Mouse (Mus musculus) heart, embryonic 13.5 days (tissue): ENCODE data around the gene Adh7. TPM values are rescaled to one million over a fixed set of nuclear protein-coding genes. Genes with fewer than 3 reads are reported as not detected.

Experiments used
- ATAC-seq: fragments of 200-750 bp; cut with Nextera tagmentation; 2 replicates; pipeline ENCODE4 v1.8.0; 2017; ENCODE audit warnings: moderate TSS enrichment; ENCODE audit not compliant: insufficient number of reproducible peaks, low FRiP score, low TSS enrichment; ENCODE audit errors: extremely low read depth
- H3K27ac ChIP-seq: fragments of 300-500 bp; sonication (generic); replicated peaks from 2 replicates; pipeline ENCODE4 v1.5.1; 2015; ENCODE audit warnings: moderate library complexity, mild to moderate bottlenecking, inconsistent platforms
- H3K27me3 ChIP-seq: fragments of 300-500 bp; sonication (generic); replicated peaks from 2 replicates; pipeline ENCODE4 v1.6.1; 2015; ENCODE audit warnings: mild to moderate bottlenecking, inconsistent platforms
- H3K36me3 ChIP-seq: fragments of 300-500 bp; sonication (generic); 2 replicates; pipeline ENCODE4 v1.6.1; 2015; ENCODE audit warnings: mild to moderate bottlenecking, inconsistent platforms
- H3K4me1 ChIP-seq: fragments of 300-500 bp; sonication (generic); 2 replicates; pipeline ENCODE4 v1.6.1; 2015; ENCODE audit warnings: inconsistent platforms
- H3K4me2 ChIP-seq: fragments of 300-500 bp; sonication (generic); 2 replicates; pipeline ENCODE4 v1.6.1; 2015; ENCODE audit warnings: inconsistent platforms, mild to moderate bottlenecking, moderate library complexity
- H3K4me3 ChIP-seq: fragments of 300-500 bp; sonication (generic); 2 replicates; pipeline ENCODE4 v1.5.1; 2015; ENCODE audit warnings: moderate library complexity, mild to moderate bottlenecking, inconsistent platforms
- H3K9ac ChIP-seq: fragments of 300-500 bp; sonication (generic); 2 replicates; pipeline ENCODE4 v1.6.1; 2015; ENCODE audit warnings: inconsistent platforms, mild to moderate bottlenecking, moderate library complexity
- H3K9me3 ChIP-seq: fragments of 300-500 bp; sonication (generic); 2 replicates; pipeline ENCODE4 v1.6.1; 2016; ENCODE audit warnings: inconsistent platforms
- WGBS: fragments of 180-500 bp; shearing (Covaris S2); methylation state at CpG from one replicate; pipeline ENCODE4 v1.1.7; 2015; ENCODE audit warnings: mixed read lengths; 5-methylcytosine and 5-hydroxymethylcytosine counted together
- polyA plus RNA-seq: library from polyadenylated mRNA; unstranded; fragments of >200 nt; fragmentation: Nextera tagmentation; extraction: Ambion mirVana; gene quantifications from 2 replicates; pipeline ENCODE4 v1.2.1, GENCODE M21; 2015

Adh7 gene
- polyA plus RNA-seq, 1 experiment from 2014 or later, result 0.11 TPM

GRCm38 (mm10) chr3:138197973-138198721, 19.4 kb upstream of the Adh7 start:
- ATAC-seq, result no peak
- H3K4me1 ChIP-seq, result no peaks in the 10 kb centered on the region
- peak overlapping the region; percentile 72 for H3K9ac ChIP-seq
- H3K27me3 ChIP-seq, result peaks cover 5% of the 10 kb centered on the region
- H3K27ac ChIP-seq, result no peak overlapping the region
- peak overlapping the region; percentile 40 for H3K4me3 ChIP-seq
- H3K9me3 ChIP-seq, result no peaks in the 10 kb centered on the region
- WGBS, result 27% methylated on average over 20 of the region's 20 CpGs
- H3K4me2 ChIP-seq, result peak overlapping the region; percentile 67
- no peaks in the 10 kb centered on the region for H3K36me3 ChIP-seq

GRCm38 (mm10) chr3:138198722-138199068, 18.9 kb upstream of the Adh7 start:
- Histone ChIP-seq H3K4me2 (peak overlapping the region; percentile 67; the same call in 1 of the 2 replicates), H3K27ac (no peak overlapping the region), H3K4me3 (no peak overlapping the region), H3K9ac (peak overlapping the region; percentile 72), H3K9me3 (no peaks in the 10 kb centered on the region), H3K27me3 (peaks cover 5% of the 10 kb centered on the region), H3K36me3 (no peaks in the 10 kb centered on the region), H3K4me1 (no peaks in the 10 kb centered on the region)
- no peak for ATAC-seq
- WGBS, result 68% methylated on average over 7 of the region's 7 CpGs

- H3K27me3 ChIP-seq, result no peaks in the 10 kb centered on the region
- ATAC-seq, result no peak
- H3K9me3 ChIP-seq, result no peaks in the 10 kb centered on the region
- no peak overlapping the region for H3K4me3 ChIP-seq
- H3K27ac ChIP-seq, result no peak overlapping the region
- WGBS, result 87% methylated on average over 3 of the region's 3 CpGs
- H3K36me3 ChIP-seq, result no peaks in the 10 kb centered on the region
- H3K4me2 ChIP-seq, result no peak overlapping the region
- no peaks in the 10 kb centered on the region for H3K4me1 ChIP-seq
- no peak overlapping the region for H3K9ac ChIP-seq
Measured at GRCm38 (mm10) chr3:138208821-138209220, 8.7 kb upstream of the Adh7 start.

GRCm38 (mm10) chr3:138210432-138211075, 7.0 kb upstream of the Adh7 start:
- no peaks in the 10 kb centered on the region for H3K36me3 ChIP-seq
- no peaks in the 10 kb centered on the region for H3K27me3 ChIP-seq
- no peak overlapping the region for H3K27ac ChIP-seq
- no peaks in the 10 kb centered on the region for H3K4me1 ChIP-seq
- no peaks in the 10 kb centered on the region for H3K9me3 ChIP-seq
- H3K4me3 ChIP-seq, result no peak overlapping the region
- 55% methylated on average over 5 of the region's 5 CpGs for WGBS
- ATAC-seq, result no peak
- no peak overlapping the region for H3K4me2 ChIP-seq
- H3K9ac ChIP-seq, result no peak overlapping the region

GRCm38 (mm10) chr3:138212431-138212951, 5.1 kb upstream of the Adh7 start:
- 85% methylated on average over 4 of the region's 4 CpGs for WGBS
- H3K36me3 ChIP-seq, result no peaks in the 10 kb centered on the region
- H3K9ac ChIP-seq, result no peak overlapping the region
- H3K4me1 ChIP-seq, result no peaks in the 10 kb centered on the region
- no peaks in the 10 kb centered on the region for H3K27me3 ChIP-seq
- no peak overlapping the region for H3K4me3 ChIP-seq
- no peak for ATAC-seq
- H3K9me3 ChIP-seq, result no peaks in the 10 kb centered on the region
- H3K4me2 ChIP-seq, result no peak overlapping the region
- no peak overlapping the region for H3K27ac ChIP-seq

GRCm38 (mm10) chr3:138215395-138215989, 2.1 kb upstream of the Adh7 start:
- no peaks in the 10 kb centered on the region for H3K36me3 ChIP-seq
- 60% methylated on average over 11 of the region's 11 CpGs for WGBS
- no peak overlapping the region for H3K4me3 ChIP-seq
- no peaks in the 10 kb centered on the region for H3K27me3 ChIP-seq
- no peaks in the 10 kb centered on the region for H3K4me1 ChIP-seq
- no peak overlapping the region for H3K4me2 ChIP-seq
- no peaks in the 10 kb centered on the region for H3K9me3 ChIP-seq
- ATAC-seq, result no peak
- H3K9ac ChIP-seq, result no peak overlapping the region
- H3K27ac ChIP-seq, result no peak overlapping the region

GRCm38 (mm10) chr3:138216091-138216490, 1.5 kb upstream of the Adh7 start:
- Histone ChIP-seq H3K4me3 (no peak overlapping the region), H3K27ac (no peak overlapping the region), H3K36me3 (no peaks in the 10 kb centered on the region), H3K9ac (no peak overlapping the region), H3K4me2 (no peak overlapping the region), H3K27me3 (no peaks in the 10 kb centered on the region), H3K4me1 (no peaks in the 10 kb centered on the region), H3K9me3 (no peaks in the 10 kb centered on the region)
- ATAC-seq, result no peak
- 83% methylated on average over 8 of the region's 8 CpGs for WGBS

GRCm38 (mm10) chr3:138221116-138221515, 3.6 kb downstream of the Adh7 start:
- WGBS, result 88% methylated on average over 11 of the region's 11 CpGs
- no peak overlapping the region for H3K9ac ChIP-seq
- ATAC-seq, result no peak

GRCm38 (mm10) chr3:138222511-138222910, 5.0 kb downstream of the Adh7 start:
- H3K27me3 ChIP-seq, result no peaks in the 10 kb centered on the region
- no peak overlapping the region for H3K9ac ChIP-seq
- ATAC-seq, result no peak
- no peaks in the 10 kb centered on the region for H3K9me3 ChIP-seq
- H3K27ac ChIP-seq, result no peak overlapping the region
- no peak overlapping the region for H3K4me2 ChIP-seq
- peaks cover 5% of the 10 kb centered on the region; the same call in 1 of the 2 replicates for H3K4me1 ChIP-seq
- H3K4me3 ChIP-seq, result no peak overlapping the region
- 53% methylated on average over 4 of the region's 4 CpGs for WGBS
- H3K36me3 ChIP-seq, result no peaks in the 10 kb centered on the region

More at GRCm38 (mm10) chr3:138221116-138221515, 3.6 kb downstream of the Adh7 start:
- peaks cover 4% of the 10 kb centered on the region; the same call in 1 of the 2 replicates for H3K4me1 ChIP-seq
- H3K36me3 ChIP-seq, result no peaks in the 10 kb centered on the region
- no peak overlapping the region for H3K4me2 ChIP-seq
- H3K4me3 ChIP-seq, result no peak overlapping the region
- no peak overlapping the region for H3K27ac ChIP-seq
- no peaks in the 10 kb centered on the region for H3K27me3 ChIP-seq
- no peaks in the 10 kb centered on the region for H3K9me3 ChIP-seq

- Histone ChIP-seq H3K4me3 (no peak overlapping the region), H3K4me2 (no peak overlapping the region), H3K4me1 (peaks cover 5% of the 10 kb centered on the region; the same call in 1 of the 2 replicates), H3K9me3 (no peaks in the 10 kb centered on the region), H3K36me3 (no peaks in the 10 kb centered on the region), H3K27me3 (no peaks in the 10 kb centered on the region), H3K27ac (no peak overlapping the region), H3K9ac (no peak overlapping the region)
- WGBS, result 32% methylated on average over 5 of the region's 5 CpGs
- ATAC-seq, result peak; percentile 51; the same call in 1 of the 2 replicates
Measured at GRCm38 (mm10) chr3:138222952-138223351, 5.4 kb downstream of the Adh7 start.

- Histone ChIP-seq H3K27ac (no peak overlapping the region), H3K27me3 (no peaks in the 10 kb centered on the region), H3K36me3 (no peaks in the 10 kb centered on the region), H3K9me3 (no peaks in the 10 kb centered on the region), H3K4me3 (no peak overlapping the region), H3K4me1 (peaks cover 5% of the 10 kb centered on the region; the same call in 1 of the 2 replicates), H3K4me2 (no peak overlapping the region), H3K9ac (no peak overlapping the region)
- no peak for ATAC-seq
- WGBS, result 78% methylated on average over 13 of the region's 13 CpGs
Measured at GRCm38 (mm10) chr3:138224363-138224954, 6.9 kb downstream of the Adh7 start.
